Mouse (Mus musculus) forebrain, embryonic 15.5 days (tissue): ENCODE measurements at regions not wholly inside any gene's neighbourhood (a gene's known extent, or its start where the extent isn't known, plus 50 kb on each side); places are given as distances from the start of the nearest gene placed in this dataset.

Source experiments
- ATAC-seq: fragments of 200-750 bp; cut with Nextera tagmentation; replicated peaks from 2 replicates; pipeline ENCODE4 v1.8.0; 2017; ENCODE audit warnings: mild to moderate bottlenecking, moderate TSS enrichment, moderate library complexity
- H3K27ac ChIP-seq: fragments of 300-500 bp; sonication (generic); replicated peaks from 2 replicates; pipeline ENCODE4 v1.5.1; 2015; ENCODE audit warnings: mild to moderate bottlenecking, inconsistent platforms
- H3K27me3 ChIP-seq: fragments of 300-500 bp; sonication (generic); 2 replicates; pipeline ENCODE4 v1.6.1; 2015; ENCODE audit warnings: inconsistent platforms
- H3K36me3 ChIP-seq: fragments of 300-500 bp; sonication (generic); 2 replicates; pipeline ENCODE4 v1.6.1; 2015; ENCODE audit warnings: mild to moderate bottlenecking, inconsistent platforms
- H3K4me1 ChIP-seq: fragments of 300-500 bp; sonication (generic); 2 replicates; pipeline ENCODE4 v1.6.1; 2015; ENCODE audit warnings: inconsistent platforms
- H3K4me2 ChIP-seq: fragments of 300-500 bp; sonication (generic); replicated peaks from 2 replicates; pipeline ENCODE4 v1.6.1; 2015; ENCODE audit warnings: mild to moderate bottlenecking, inconsistent platforms
- H3K4me3 ChIP-seq: fragments of 300-500 bp; sonication (generic); 2 replicates; pipeline ENCODE4 v1.5.1; 2015; ENCODE audit warnings: mild to moderate bottlenecking, inconsistent platforms
- H3K9ac ChIP-seq: fragments of 300-500 bp; sonication (generic); replicated peaks from 2 replicates; pipeline ENCODE4 v1.6.1; 2015; ENCODE audit warnings: mild to moderate bottlenecking, inconsistent platforms
- H3K9me3 ChIP-seq: fragments of 300-500 bp; sonication (generic); 2 replicates; pipeline ENCODE4 v1.6.1; 2016; ENCODE audit warnings: inconsistent platforms
- WGBS: fragments of 180-500 bp; shearing (Covaris S2); methylation state at CpG from one replicate; pipeline ENCODE4 v1.1.7; 2015; ENCODE audit warnings: mixed read lengths; 5-methylcytosine and 5-hydroxymethylcytosine counted together

- no peak for ATAC-seq
- 95% methylated on average over 8 of the region's 8 CpGs for WGBS
- H3K27ac ChIP-seq, result no peak overlapping the region
These were observed 248.7 kb upstream of the Tpk1 start for GRCm38 (mm10) chr6:43914741-43915140.

GRCm38 (mm10) chr6:43885992-43886391 is 219.9 kb upstream of the Tpk1 start:
- Histone ChIP-seq H3K4me2 (no peak overlapping the region), H3K27ac (no peak overlapping the region), H3K36me3 (no peaks in the 10 kb centered on the region), H3K4me1 (no peaks in the 10 kb centered on the region), H3K27me3 (no peaks in the 10 kb centered on the region), H3K4me3 (no peak overlapping the region), H3K9ac (no peak overlapping the region), H3K9me3 (no peaks in the 10 kb centered on the region)
- WGBS, result 89% methylated on average over 3 of the region's 3 CpGs
- no peak for ATAC-seq

More at GRCm38 (mm10) chr6:43914741-43915140, 248.7 kb upstream of the Tpk1 start:
- no peaks in the 10 kb centered on the region for H3K36me3 ChIP-seq
- no peaks in the 10 kb centered on the region for H3K9me3 ChIP-seq
- H3K9ac ChIP-seq, result no peak overlapping the region
- no peaks in the 10 kb centered on the region for H3K4me1 ChIP-seq
- H3K4me3 ChIP-seq, result no peak overlapping the region
- H3K27me3 ChIP-seq, result no peaks in the 10 kb centered on the region
- no peak overlapping the region for H3K4me2 ChIP-seq

- no peaks in the 10 kb centered on the region for H3K27me3 ChIP-seq
- WGBS, result 60% methylated on average over 2 of the region's 2 CpGs
- H3K4me3 ChIP-seq, result no peak overlapping the region
- no peaks in the 10 kb centered on the region for H3K36me3 ChIP-seq
- H3K27ac ChIP-seq, result no peak overlapping the region
- no peak overlapping the region for H3K4me2 ChIP-seq
- H3K4me1 ChIP-seq, result no peaks in the 10 kb centered on the region
- no peaks in the 10 kb centered on the region for H3K9me3 ChIP-seq
- no peak overlapping the region for H3K9ac ChIP-seq
- ATAC-seq, result no peak
These were observed 210.6 kb upstream of the Tpk1 start for GRCm38 (mm10) chr6:43876711-43877110.

GRCm38 (mm10) chr6:43859406-43859805 is 193.3 kb upstream of the Tpk1 start:
- Histone ChIP-seq H3K4me1 (no peaks in the 10 kb centered on the region), H3K9me3 (no peaks in the 10 kb centered on the region), H3K4me3 (no peak overlapping the region), H3K27me3 (no peaks in the 10 kb centered on the region), H3K4me2 (no peak overlapping the region), H3K9ac (no peak overlapping the region), H3K27ac (no peak overlapping the region), H3K36me3 (no peaks in the 10 kb centered on the region)
- 30% methylated on average over 1 of the region's 1 CpGs for WGBS
- 0 out of 2 replicates have a peak, but pooled peaks have one; percentile 32 for ATAC-seq

GRCm38 (mm10) chr6:43857046-43857445 is 191.0 kb upstream of the Tpk1 start:
- no peaks in the 10 kb centered on the region for H3K9me3 ChIP-seq
- no peak overlapping the region for H3K4me2 ChIP-seq
- whole genome bisulfite sequencing, result 93% methylated on average over 1 of the region's 1 CpGs
- no peak overlapping the region for H3K27ac ChIP-seq
- no peak overlapping the region for H3K4me3 ChIP-seq
- H3K36me3 ChIP-seq, result no peaks in the 10 kb centered on the region
- H3K27me3 ChIP-seq, result no peaks in the 10 kb centered on the region
- no peak for ATAC-seq
- H3K4me1 ChIP-seq, result no peaks in the 10 kb centered on the region
- H3K9ac ChIP-seq, result no peak overlapping the region

- 94% methylated on average over 1 of the region's 1 CpGs for WGBS
- Histone ChIP-seq H3K9ac (no peak overlapping the region), H3K27ac (no peak overlapping the region), H3K36me3 (no peaks in the 10 kb centered on the region), H3K4me2 (no peak overlapping the region), H3K27me3 (no peaks in the 10 kb centered on the region), H3K4me3 (no peak overlapping the region), H3K9me3 (no peaks in the 10 kb centered on the region), H3K4me1 (no peaks in the 10 kb centered on the region)
- ATAC-seq, result no peak
These were observed 187.4 kb upstream of the Tpk1 start for GRCm38 (mm10) chr6:43853461-43853860.

- no peak overlapping the region for H3K9ac ChIP-seq
- WGBS, result 91% methylated on average over 6 of the region's 6 CpGs
- no peak overlapping the region for H3K4me3 ChIP-seq
- H3K27me3 ChIP-seq, result no peaks in the 10 kb centered on the region
- H3K27ac ChIP-seq, result no peak overlapping the region
- no peaks in the 10 kb centered on the region for H3K4me1 ChIP-seq
- ATAC-seq, result no peak
- H3K9me3 ChIP-seq, result no peaks in the 10 kb centered on the region
- H3K4me2 ChIP-seq, result no peak overlapping the region
- H3K36me3 ChIP-seq, result no peaks in the 10 kb centered on the region
These were observed 185.2 kb upstream of the Tpk1 start for GRCm38 (mm10) chr6:43851306-43851705.

GRCm38 (mm10) chr6:43838960-43839359 is 172.9 kb upstream of the Tpk1 start:
- H3K9me3 ChIP-seq, result no peaks in the 10 kb centered on the region
- no peaks in the 10 kb centered on the region for H3K27me3 ChIP-seq
- H3K4me2 ChIP-seq, result no peak overlapping the region
- no peaks in the 10 kb centered on the region for H3K36me3 ChIP-seq
- H3K27ac ChIP-seq, result no peak overlapping the region
- H3K4me3 ChIP-seq, result no peak overlapping the region
- 73% methylated on average over 6 of the region's 6 CpGs for WGBS
- ATAC-seq, result no peak
- H3K9ac ChIP-seq, result no peak overlapping the region
- no peaks in the 10 kb centered on the region for H3K4me1 ChIP-seq

- 64% methylated on average over 3 of the region's 3 CpGs for WGBS
These were observed 163.8 kb upstream of the Tpk1 start for GRCm38 (mm10) chr6:43829903-43830302.

More at GRCm38 (mm10) chr6:43829903-43830302, 163.8 kb upstream of the Tpk1 start:
- Histone ChIP-seq H3K4me2 (no peak overlapping the region), H3K9ac (no peak overlapping the region), H3K27me3 (no peaks in the 10 kb centered on the region), H3K9me3 (no peaks in the 10 kb centered on the region), H3K4me3 (no peak overlapping the region), H3K4me1 (no peaks in the 10 kb centered on the region), H3K36me3 (no peaks in the 10 kb centered on the region), H3K27ac (no peak overlapping the region)
- ATAC-seq, result no peak
